Mouse (Mus musculus): ENCODE measurements around the gene Prrg2.
"Not testable (repeated sequence)": the region's sequence is repeated elsewhere in the genome, so short reads cannot be mapped to it uniquely, and the experiment has no call there.

DNA sequence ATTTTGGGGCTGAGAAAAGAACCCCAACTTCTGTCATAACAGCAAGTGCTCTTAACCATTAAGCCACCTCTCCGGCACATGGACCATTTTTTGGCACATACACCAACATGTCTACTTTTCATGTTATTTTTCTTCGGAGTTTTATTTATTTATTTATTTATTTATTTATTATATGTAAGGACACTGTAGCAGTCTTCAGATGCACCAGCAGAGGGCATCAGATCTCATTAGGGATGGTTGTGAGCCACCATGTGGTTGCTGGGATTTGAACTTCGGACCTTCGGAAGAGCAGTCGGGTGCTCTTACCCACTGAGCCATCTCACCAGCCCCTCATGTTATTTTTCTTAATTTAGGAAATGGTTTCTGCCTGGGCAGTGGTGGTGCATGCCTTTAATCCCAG, 38.8 kb downstream of the Prrg2 start:
- not testable (repeated sequence) for TF ChIP-seq CTCF (IDR thresholded peaks at IDR 0.05; ENCODE audit: control insufficient read depth, insufficient read depth, insufficient replicate concordance, low read depth, low read length); POLR2A (IDR thresholded peaks at IDR 0.05; ENCODE audit: control insufficient read depth, low read depth, low read length)

Data from testis, adult 2 months (tissue).